Mouse (Mus musculus): Measurements from ENCODE around the gene Myom3.
"Not testable (repeated sequence)": the region's sequence is repeated elsewhere in the genome, so short reads cannot be mapped to it uniquely, and the experiment has no call there.

Myom3 gene

DNA sequence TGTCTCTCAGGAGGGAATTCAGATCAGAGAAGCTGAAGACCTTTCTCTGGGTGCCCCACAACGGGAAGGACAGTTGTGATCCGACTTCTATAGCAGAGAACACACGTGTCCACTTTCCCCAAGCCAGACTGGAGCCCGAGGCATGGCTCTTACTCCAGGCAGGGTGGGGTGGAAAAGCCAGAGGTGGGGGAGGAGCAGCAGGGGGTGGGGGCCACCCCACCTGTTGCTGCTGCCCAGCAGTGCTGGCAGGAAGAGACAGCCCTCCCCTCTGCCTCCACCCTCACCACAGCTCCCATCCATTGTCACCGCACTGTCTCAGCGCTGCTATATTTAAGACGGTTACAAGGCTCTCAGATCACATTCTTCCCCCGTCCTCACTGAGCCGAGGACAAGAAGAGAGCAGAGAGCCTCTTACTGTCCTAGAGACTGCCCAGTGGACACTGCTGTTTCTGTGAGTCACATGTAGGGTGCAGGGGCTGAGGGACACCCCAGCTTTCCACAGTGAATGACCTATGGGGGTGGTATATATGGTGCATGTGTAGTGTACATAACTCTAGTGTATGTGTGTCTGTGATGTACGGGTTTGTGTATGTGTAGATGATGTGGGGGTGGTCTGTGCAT, at the start of gene Myom3:
Myom3 (plus strand) TSS at position 360 of the 621 bp plus-strand sequence.
- DNase-seq = no peak

DNA sequence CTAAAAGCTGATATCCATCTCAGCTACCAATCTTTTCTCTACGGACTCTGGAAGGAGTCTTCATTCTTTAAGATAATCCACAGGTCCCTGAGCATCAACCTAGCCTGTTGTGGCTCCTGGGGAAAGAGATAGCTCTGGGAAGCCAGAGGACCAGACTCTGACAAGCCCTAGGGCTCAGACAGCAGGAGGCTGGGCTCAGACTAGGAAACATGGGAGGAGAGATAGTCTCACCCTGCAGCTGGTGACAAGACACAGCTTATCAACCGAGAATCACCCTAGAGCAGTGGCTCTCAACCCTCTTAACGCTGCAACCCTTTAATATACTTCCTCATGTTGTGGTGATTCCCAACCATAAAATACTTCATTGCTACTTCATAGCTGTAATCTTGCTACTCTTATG, 49.1 kb upstream of the Myom3 start:
- no peak for DNase-seq

DNA sequence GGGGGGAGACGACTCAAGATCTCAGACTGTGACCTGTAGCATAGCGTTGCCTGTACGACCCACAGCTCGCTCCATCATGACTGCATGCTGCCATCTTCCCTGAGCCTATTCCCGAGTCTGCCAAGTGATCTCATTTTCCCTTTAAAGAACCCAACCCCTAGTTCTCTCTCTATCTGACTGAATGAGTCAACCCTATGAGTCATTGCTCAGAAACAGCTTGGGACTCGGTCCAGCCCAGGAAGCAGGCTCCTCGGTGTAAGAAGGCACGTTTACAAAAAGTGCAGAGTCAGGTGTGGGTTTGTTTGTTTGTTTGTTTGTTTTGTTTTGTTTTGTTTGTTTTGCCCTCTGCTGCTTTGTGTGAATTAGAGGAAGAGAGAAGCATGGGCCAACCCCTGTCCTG, 44.7 kb upstream of the Myom3 start:
- peak in 1 of 2 experiments; percentile 56 for DNase-seq

DNA sequence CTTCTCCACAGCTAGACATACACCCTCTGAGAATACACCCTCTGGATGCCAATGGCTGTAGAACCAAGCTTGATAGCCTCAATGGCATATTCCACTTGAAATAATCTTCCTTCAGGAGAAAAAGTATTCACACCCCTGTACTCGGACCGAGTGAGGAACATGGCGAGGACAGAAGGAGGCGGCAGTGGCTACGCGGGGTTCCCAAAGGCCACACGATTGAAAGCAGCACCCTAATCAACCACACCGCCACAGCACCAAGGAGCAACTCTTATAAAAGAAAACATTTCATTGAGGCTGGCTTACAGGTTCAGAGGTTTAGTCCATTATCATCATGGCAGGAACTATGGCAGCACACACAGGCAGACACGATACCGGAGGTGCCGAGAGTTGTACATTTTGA, 43.1 kb upstream of the Myom3 start:
- DNase-seq = not testable (repeated sequence)

DNA sequence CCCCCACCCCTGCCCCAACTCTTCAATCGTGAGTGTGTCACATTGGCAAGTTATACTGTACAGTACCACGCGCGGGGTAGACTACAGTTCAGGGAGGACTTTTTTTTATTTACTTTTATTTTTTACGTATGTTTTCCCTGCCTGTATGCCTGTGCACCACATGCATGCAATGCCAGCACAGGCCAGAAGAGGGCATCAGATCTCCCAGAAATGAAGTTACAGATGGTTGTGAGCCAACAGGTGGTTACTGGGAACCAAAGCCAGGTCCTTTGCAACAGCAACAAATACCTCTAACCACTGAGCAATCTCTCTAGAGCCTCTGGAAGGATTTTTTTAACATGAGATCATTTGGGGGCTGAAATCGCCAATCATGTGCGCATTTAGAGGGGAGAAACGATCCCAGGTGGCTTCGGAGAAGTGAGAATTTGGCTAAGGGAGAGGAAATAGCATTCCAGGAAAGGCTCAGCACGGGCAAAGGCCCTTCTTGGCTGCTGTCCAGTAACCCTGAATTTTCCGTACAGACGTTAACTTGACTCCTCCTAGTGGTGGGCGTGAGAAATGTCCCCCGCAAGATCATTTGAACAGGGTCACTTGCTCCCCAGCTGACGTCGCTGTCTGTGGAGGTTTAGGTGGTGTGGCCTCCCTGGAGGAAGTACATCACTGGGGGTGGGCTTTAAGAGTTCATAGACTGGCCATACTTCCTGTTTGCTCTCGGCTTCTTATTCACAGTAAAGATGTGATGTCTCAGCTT, 36.8 kb upstream of the Myom3 start:
- no peak for DNase-seq

DNA sequence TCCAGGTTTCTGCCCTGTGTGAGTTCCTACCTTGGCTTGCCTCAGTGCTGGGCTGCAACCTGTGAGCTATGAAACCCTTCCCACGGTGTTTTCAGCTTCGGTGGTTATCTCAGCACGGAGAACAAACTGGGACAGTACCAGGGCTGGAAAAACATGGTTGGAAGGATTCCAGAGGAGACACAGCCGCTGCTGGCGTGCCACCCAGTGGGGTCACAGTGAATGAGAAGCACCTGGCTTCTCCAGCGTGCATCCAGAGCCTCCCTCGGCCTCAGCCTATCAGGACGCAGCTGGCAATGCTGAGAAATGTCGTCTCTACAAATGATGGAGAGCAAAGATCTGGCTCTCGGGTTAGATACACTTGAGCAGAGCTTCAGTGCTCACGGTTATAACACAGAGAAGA, 33.1 kb upstream of the Myom3 start:
- DNase-seq = peak; percentile 20 to 26

DNA sequence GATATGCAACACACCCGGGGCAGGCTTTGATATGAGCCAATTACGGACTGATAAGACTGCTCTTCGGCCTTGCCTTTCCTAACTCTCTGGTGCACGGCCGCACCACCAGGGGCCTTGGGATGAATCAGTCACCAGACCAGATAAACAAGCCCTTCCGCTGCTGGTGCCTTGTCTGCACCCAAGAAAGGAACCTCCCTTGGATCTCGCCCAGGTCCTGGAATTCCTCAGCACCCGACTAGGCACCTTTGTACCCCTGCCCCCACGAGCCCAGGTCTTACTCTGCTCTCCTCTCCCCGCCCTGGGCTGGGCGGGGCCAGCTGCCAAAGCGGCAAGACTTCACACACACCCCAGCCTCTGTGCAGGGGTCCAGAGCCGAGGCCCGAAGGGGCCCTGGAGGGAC, 31.7 kb upstream of the Myom3 start, which contains the start of gene Il22ra1:
Il22ra1 (plus strand) TSS at position 356 of the 400 bp plus-strand sequence.
- no peak for DNase-seq

DNA sequence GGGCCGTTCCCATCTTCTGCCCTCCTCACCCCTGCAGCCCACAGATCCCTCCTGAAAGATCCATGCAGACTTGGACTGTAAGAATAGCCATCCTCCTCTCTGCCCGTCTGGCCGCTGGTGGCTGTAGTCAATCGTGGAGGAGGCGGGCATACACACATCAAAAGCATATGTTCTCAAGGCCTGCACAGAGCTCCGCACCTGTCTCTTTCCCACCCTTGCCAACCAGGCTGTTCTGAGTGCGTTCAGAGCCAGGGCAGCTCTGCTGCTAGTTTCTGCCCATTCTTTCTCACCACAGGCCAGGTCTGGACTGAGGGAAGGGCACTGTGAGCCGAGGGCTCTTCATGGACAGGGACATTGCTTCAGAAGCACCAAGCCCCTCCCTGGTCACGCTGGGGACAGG, 29.3 kb upstream of the Myom3 start:
- peak; percentile 64 to 66 for DNase-seq

DNA sequence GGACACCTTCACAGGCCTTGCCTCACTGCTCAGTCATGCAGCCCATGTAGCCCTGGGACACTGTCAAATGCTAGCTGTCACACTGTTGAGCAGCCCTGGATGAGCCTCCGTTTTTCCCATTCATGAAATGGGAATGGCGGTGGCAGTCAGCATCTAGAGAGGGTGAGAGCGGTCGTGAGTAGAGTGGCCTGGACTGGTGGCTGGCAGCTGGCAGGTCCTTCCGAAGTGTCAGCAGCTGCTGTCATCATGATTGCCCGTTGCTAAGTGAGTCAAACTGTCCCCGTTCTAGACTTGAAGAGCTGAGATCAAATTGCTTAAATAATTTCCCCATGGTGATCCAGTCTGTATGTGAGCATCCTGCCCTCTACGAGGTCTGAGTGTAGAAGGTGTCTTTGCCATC, 28.6 kb upstream of the Myom3 start:
- no peak for DNase-seq

DNA sequence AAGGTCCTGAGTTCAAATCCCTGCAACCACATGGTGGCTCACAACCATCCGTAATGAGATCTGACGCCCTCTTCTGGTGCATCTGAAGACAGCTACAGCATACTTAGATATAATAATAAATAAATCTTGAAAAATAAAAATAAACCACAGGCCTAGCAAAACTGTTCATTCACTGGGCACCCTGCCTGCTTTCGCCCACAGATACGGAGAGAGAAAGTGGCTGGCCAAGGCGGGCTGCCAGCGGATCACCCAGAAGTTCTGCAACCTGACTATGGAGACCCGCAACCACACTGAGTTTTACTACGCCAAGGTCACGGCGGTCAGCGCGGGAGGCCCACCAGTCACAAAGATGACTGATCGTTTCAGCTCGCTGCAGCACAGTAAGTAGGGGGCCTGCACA, 25.6 kb upstream of the Myom3 start:
- no peak for DNase-seq

DNA sequence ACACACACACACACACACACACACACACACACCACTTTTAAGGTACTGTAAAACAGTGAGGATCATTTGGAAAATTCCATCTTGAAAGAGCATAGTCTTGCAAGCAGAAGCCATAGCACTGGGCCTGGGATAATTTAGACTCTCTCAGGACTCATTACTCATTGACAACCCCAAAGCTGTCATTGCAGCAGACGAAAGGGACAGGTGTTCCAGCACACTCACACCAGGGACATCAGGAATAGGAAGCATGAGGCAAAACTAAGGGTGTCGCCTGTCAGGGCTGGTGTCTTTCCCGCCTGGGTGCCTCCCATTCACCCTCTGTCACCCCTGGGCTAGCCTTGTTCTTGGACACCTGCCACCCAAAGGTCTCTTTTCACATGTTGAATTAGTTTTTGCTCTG, 22.6 kb upstream of the Myom3 start:
- DNase-seq = no peak

DNA sequence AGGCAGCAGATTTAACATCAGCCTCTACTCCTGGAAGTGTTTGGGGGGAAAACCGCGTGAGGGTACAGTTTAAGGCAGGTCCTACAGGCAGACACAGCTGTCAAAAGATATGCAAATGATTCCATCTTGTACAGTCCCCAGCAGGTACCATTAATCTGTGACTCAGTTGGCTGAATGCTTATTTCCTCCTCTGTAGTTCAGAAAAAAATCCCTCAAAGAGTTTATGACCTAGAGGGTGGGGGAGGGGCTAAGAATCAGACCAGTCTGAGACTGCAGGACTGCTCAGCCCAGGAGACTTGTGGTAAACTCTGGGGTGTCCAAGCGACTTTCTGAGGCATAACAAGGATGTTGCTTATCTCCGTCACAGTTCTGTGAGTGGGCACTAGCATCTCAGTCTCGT, 21.3 kb upstream of the Myom3 start:
- no peak for DNase-seq

DNA sequence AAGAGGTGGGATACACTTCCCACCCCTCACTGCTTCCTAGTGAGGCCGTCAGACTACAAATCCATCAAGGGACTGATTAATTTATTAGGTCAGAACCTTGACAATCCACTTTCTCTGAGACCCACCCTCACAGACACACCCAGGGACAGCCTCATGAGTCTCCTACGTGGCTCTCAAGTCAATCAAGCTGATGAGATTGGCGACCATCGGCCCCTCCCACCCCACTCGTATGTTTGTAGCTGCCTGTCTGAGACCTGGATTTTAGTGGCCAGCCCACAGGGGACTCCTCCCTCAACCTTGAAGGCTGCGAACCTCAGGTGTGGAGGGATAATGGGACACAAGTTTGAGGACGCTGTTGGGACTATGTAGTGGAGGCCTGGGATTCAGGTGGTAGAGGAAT, 20.4 kb upstream of the Myom3 start:
- no peak for DNase-seq

DNA sequence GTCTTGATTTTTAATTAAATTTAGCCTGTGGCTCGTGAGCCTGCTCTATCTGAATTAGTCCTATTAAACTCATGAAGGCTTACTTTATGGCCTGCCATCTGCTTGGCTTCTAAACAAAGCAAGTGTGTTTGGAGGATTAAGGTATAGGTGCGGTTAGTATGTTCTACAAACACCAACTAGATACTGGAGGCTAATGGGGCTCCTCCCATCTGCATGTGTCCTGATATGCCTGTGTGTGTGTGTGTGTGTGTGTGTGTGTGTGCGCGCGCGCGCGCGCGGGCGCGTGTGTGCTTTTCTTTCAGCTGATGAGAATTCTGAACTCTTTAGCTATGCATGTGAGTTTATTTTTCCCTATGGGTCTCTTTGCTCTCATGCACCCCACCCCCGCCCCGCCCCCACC, 19.8 kb upstream of the Myom3 start:
- DNase-seq = no peak

DNA sequence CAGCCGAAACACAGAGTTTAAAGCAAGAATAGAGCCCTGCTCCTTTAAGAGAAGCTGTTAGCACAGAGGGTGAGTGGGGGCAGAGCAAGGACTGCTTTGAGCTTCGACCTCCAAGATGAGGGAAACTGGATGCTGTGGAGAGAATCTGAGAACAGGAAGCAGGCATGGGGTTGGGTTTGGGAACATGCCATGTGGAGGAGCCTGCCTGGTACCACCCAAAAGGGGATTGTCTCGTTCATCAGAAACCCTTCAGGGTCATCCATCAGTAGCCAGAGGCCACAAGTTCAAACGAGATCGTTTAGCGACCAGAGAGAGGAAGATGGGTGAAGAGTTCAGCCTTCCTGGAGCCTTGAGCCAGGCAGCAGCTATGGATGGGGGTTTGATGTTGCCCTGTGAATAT, 16.0 kb upstream of the Myom3 start:
- DNase-seq = no peak

DNA sequence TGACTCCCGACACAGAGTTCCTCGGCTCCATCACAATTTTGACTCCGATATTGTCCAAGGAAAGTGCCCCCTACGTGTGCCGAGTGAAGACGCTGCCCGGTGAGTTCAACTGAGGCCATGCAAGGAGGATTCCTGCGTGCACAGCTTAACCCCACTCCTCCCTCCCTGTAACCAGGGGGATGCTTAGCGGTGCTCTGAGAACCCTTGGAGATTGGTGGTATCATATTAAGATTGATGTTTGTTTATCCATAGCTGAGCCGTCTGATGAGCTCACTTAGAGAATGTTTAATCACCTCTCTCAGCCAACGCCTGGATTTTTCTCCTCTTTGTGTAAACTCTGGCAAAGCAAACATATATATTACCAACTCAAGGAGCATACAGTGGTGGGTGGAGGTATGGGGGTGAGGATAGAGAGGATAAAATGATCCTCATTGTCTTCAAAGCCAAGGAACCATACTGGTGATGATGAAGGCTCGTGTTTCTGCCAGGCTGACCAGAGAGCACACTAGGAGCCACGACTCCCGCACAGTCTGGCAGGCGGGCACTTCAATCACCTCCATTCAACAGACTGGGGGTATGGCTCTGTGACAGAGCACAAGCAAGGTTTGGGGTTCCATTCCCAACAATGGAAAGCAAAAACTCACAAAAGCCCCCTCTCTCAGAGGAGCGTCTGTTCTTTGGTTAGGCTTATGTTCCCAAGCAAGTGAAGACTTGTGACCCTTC, 14.6 kb upstream of the Myom3 start:
- no peak for DNase-seq

DNA sequence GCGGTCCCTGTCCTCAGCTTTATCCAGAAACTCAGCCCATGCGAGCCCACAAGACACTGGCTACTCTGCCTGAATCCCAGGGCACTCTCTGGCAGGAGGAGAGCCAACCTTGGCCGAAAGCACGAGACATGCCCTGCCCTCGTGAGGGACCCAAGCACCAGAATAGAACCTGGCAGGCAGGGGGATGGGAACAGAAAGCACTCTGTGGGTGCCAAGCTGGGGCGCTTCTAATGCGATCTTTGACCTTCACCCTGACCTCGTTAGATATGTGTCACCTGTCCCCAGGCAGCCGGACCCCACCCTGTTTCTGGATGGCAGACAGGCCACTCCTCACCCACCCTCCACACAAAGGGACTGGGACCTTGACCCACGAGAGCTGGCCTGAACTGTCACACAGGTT, 13.9 kb upstream of the Myom3 start:
- DNase-seq = no peak

DNA sequence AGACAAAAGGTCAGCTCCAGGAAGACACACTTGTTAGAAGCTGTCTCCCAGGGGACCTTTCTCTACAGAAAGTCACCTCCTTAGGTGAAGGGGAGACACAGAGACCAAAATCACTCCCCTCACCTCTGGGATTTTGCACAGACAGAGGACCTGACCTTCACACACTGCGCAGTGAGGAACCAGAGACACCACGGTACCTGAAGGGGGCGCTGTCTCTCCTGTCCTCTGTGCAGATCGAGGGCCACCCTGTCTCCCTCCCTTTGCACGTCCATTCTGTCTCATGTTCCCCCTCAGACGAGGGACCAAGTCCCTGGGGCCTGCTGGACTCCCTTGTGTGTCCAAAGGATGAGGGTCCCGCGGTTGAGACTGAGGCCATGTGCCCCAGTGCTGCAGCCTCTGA, 8.6 kb upstream of the Myom3 start:
- no peak for DNase-seq

DNA sequence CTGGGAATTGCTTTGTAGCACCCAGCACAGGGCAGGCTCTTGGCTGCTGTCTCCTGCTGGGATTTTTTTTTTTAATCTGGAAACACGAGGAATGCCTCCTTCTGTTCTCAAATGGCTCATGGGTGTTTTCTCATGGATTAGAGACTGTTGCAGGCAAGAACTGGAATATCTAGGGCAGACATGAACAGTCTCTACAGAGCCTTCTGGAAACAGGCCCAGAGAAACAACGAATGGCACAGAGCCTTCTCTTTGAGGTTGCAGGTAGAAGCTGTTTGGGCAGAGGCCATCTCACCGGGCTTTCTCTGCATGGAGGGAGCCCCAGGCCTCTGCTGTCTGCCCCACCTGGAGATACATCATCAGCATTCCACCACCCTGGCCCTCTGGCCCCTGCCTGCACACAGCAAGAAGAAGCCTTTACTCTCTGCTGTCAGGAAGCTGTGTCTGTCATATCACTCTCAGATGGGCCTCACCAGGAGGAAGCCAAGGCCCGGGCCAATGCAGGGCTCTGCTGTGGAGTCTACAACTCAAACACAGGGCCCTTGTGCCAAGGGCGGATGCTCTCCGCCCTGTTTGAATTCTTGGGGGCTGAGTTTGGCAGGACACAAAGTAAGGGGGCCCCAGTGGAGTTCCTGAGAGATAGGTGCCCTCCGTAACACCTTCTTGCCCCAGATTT, 7.3 kb upstream of the Myom3 start:
- DNase-seq = no peak

DNA sequence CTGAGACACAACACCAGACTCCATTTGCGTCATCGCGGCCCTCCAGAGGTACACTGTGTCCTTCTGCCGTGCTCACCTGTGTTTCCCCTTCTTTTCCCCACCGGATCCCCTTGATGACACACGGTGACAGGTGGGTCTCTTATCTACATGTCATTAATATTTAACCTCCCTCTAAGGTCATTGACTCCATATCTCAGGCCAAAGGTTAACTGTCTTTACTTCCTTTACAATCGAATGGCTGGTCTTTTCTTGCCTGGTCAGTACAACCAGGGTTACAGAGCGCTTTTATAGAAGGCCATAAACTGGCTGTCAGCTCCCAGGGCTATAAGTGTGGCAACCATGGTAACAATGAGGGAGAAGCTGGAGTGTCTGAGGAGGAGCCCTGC, 6.7 kb upstream of the Myom3 start:
- DNase-seq = no peak

DNA sequence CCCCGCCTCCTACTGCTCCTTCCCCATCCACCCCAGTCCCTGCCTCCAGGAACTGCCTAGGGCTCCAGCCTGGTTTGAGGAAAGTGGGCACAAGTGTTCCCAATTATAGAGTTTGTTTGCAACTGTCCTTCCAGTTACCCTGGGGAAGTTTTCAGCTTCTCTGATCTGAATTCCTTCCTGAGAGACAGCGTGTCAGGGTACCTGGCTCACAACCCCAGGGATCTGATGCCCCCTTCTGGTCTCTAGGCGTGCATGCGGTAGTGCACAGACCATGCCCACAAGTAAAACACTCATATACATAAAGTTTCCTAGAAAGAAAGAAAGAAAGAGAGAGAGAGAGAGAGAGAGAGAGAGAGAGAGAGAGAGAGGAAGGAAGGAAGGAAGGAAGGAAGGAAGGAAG, 1.2 kb upstream of the Myom3 start:
- no peak for DNase-seq

DNA sequence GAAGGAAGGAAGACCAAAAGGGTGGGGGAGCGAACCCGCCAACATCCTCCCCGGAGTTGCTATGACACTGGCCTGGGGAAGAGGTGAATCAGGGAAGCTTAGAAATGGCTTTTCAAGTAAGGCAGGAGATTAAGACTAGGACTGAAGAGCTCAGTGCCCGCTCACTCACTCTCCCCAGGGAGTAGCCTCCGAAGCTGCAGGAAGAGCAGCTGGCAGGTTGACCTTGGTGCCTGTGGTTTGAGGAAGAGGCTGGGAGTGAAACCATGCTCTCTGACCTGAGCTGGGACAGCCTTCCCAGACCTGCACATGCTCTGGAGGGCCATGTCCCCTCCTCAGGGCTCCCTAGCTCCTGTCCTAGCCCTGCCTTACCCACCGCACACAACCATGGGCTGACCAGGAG, 690 bp upstream of the Myom3 start:
- no peak for DNase-seq

DNA sequence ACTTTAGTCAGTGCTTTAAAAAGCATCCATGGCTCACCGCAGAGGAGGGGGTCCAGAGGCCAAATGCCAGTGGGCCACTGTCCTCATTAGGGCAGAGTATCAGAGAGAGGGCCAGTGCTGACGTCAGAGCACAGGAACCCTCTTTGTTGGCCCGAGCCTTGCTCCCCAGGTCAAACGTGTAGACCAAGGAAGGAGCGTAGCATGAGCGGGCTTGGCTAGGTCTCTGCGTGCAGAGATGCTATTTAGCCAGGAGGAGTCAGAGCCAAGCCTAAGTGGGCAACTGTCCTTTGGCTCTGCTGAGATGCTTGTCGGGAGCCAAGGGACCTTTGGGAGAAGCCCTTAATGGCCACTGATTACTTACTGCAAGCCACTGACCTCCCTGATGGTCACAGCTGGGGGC, 1.5 kb downstream of the Myom3 start:
- DNase-seq = peak; percentile 19 to 21

DNA sequence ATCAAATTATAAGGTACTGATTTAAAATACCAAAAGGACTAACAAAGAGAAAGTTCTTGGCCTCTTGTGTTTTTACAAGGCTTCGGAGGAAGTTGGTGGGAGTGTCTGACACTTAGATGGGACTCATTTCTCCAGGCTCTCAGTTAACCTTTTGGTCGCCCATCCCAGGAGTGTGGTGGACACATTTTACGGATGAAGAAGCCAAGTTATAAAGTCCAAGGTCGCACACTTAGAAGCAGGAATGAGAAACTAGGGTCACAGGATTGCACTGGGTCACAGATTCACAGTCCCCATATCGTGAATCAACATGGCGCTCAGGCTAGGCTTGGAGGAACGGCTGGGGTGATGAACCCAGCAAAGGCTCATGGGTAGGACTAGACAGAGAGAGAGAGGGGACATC, 2.1 kb downstream of the Myom3 start:
- no peak for DNase-seq
